Mouse (Mus musculus) thymus, adult 2 months (tissue): ENCODE measurements around the gene 9430097D07Rik.

Source experiments
- CTCF ChIP-seq: fragments of 200-500 bp; IDR thresholded peaks from 2 replicates; pipeline ENCODE4 v1.5.1; 2012; ENCODE audit warnings: mild to moderate bottlenecking, control low read depth, low read length, moderate library complexity, borderline replicate concordance; ENCODE audit not compliant: control insufficient read depth, poor library complexity, insufficient read depth; ENCODE audit errors: extremely low read depth
- POLR2A ChIP-seq: fragments of 200-500 bp; IDR thresholded peaks from 2 replicates; pipeline ENCODE4 v1.6.1; 2012; ENCODE audit warnings: mild to moderate bottlenecking, low read length, control low read depth, moderate library complexity; ENCODE audit not compliant: control insufficient read depth, poor library complexity, insufficient read depth; ENCODE audit errors: extremely low read depth

DNA sequence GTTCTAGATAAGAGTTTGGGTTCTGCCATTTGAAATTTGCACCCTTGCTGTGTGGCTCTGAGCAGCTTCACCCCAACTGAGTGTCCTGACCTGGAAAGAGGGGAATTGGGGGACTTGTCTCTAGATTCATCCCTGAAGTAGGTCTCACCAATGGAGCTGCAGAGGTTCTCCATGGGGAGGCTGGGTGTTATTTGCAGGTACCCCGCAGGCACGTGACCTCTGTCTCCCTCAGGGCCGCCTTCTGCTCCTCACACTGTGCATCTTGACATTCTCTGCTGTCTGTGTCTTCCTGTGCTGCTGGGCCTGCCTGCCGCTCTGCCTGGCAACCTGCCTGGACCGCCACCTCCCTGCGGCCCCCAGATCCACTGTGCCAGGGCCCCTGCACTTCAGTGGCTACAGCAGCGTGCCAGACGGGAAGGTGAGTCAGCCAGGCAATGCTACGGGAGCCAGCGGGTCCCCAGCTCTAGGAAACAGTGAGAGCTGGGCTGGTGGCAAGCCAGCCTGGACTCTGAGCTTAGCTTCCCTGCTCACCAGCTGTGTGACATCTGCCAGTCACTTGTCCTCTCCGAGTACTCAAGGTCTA, 13.8 kb upstream of the 9430097D07Rik start:
- no peak for TF ChIP-seq POLR2A
- TF ChIP-seq CTCF, result no peak
